Mouse (Mus musculus): Measurements from ENCODE around the gene Cers6. TPM values are rescaled to one million over a fixed set of nuclear protein-coding genes. Genes with fewer than 3 reads are reported as not detected.

Cers6 gene
- polyA plus RNA-seq, 1 experiment from 2014 or later: 55.3 TPM

DNA sequence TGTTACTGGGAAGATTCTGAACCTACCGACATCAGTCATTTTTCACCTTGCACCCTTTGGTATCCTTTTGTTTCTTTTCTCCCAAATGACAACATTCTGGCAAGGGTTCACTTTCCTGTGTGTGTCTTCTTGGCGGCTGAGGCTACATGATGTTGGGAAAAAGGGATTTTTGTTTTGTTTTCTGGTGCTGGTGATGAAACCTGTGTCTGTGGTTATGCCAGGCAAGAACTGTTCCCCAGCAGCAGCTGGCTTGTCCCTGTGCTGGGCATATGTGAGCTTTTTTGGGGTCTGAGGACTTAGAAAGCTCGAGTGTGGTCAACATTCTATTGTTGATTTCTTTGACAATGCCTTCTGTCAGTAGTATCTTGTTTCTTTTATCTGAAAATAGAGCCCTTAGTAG, 45.7 kb downstream of the Cers6 start:
- Histone ChIP-seq H3K9ac (ENCODE audit: low read depth, low read length) (no peak overlapping the region), H3K4me2 (ENCODE audit: low read length) (no peak overlapping the region), H3K4me3 (ENCODE audit: low read depth, low read length) (no peak overlapping the region), H3K4me1 (ENCODE audit: control insufficient read depth, insufficient read depth, low read length) (no peaks in the 10 kb centered on the region), H3K27ac (ENCODE audit: low read length) (no peak overlapping the region), H3K36me3 (ENCODE audit: control insufficient read depth, insufficient read depth, low read length) (no peaks in the 10 kb centered on the region), H3K9me3 (replicated peaks; ENCODE audit: control insufficient read depth, low read length, poor library complexity, severe bottlenecking) (no peaks in the 10 kb centered on the region), H3K27me3 (ENCODE audit: control insufficient read depth, insufficient read depth, low read depth, low read length) (no peaks in the 10 kb centered on the region)
- WGBS: 90% methylated on average over 3 of the region's 3 CpGs
- ATAC-seq: no peak

DNA sequence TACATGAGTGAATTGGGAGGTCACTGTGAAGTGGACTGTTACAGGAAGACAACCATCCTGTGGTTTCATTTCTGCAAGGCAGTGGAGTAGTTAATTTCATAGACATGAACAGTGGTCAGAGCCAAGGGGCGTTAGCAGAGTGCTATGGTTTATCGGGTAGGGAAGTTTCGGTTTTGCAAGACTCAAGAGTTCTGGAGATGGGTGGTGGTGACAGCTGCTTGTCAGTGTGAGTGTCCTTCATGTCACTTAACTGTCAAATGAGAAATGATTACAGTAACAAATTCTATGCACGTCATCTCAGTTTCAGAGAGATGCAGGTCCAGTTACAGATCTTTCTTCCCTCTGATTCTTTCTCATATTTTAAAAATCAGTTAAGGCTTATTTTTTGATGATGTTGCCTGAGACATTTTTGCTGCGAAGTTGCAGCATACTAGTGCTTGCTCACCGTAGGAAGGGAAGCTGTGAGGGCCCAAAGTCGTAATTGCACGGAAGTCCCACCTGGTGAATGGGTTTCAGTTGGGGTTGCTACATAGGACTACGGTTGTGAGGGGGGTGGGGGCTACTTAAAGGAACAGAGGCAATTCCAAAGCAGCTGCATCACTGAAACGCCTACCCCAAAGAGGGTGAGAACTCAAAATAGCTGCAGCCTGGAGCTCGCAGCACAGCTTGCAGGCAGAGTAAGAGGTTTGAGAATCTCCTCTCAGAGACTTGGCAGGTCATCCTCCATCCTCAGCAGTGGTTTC, 46.7 kb downstream of the Cers6 start:
- 87% methylated on average over 11 of the region's 11 CpGs for WGBS
- H3K4me1 ChIP-seq (ENCODE audit: control insufficient read depth, insufficient read depth, low read length): no peaks in the 10 kb centered on the region
- no peak overlapping the region for H3K4me3 ChIP-seq (ENCODE audit: low read depth, low read length)
- H3K4me2 ChIP-seq (ENCODE audit: low read length): no peak overlapping the region
- H3K9ac ChIP-seq (ENCODE audit: low read depth, low read length): no peak overlapping the region
- H3K36me3 ChIP-seq (ENCODE audit: control insufficient read depth, insufficient read depth, low read length): no peaks in the 10 kb centered on the region
- no peak overlapping the region for H3K27ac ChIP-seq (ENCODE audit: low read length)
- H3K27me3 ChIP-seq (ENCODE audit: control insufficient read depth, insufficient read depth, low read depth, low read length): no peaks in the 10 kb centered on the region
- ATAC-seq: no peak
- H3K9me3 ChIP-seq (replicated peaks; ENCODE audit: control insufficient read depth, low read length, poor library complexity, severe bottlenecking): no peaks in the 10 kb centered on the region

DNA sequence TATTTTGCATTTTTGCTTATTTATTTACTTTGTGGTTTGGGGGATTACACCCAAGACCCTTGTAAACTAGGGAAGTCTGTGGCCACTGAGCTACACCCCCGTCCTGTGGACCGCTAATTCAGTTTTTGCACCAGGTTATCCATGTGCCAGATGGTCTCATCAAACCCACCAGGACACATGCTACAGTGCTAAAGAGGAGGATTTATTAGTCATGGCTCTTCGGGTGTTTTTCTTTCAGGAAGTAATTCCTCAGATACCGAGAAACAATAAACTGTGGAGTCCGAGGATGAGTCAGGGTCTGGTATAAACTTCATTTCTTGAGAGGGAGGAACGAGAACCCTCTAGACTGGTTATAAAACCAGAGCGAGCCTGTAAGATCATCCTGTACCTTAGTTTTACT, 49.5 kb downstream of the Cers6 start:
- no peak overlapping the region for H3K4me2 ChIP-seq (ENCODE audit: low read length)
- no peaks in the 10 kb centered on the region for H3K9me3 ChIP-seq (replicated peaks; ENCODE audit: control insufficient read depth, low read length, poor library complexity, severe bottlenecking)
- no peak overlapping the region for H3K27ac ChIP-seq (ENCODE audit: low read length)
- no peak overlapping the region for H3K9ac ChIP-seq (ENCODE audit: low read depth, low read length)
- H3K36me3 ChIP-seq (ENCODE audit: control insufficient read depth, insufficient read depth, low read length): no peaks in the 10 kb centered on the region
- no peak overlapping the region for H3K4me3 ChIP-seq (ENCODE audit: low read depth, low read length)
- no peaks in the 10 kb centered on the region for H3K27me3 ChIP-seq (ENCODE audit: control insufficient read depth, insufficient read depth, low read depth, low read length)
- 84% methylated on average over 7 of the region's 7 CpGs for WGBS
- ATAC-seq: no peak
- H3K4me1 ChIP-seq (ENCODE audit: control insufficient read depth, insufficient read depth, low read length): no peaks in the 10 kb centered on the region

DNA sequence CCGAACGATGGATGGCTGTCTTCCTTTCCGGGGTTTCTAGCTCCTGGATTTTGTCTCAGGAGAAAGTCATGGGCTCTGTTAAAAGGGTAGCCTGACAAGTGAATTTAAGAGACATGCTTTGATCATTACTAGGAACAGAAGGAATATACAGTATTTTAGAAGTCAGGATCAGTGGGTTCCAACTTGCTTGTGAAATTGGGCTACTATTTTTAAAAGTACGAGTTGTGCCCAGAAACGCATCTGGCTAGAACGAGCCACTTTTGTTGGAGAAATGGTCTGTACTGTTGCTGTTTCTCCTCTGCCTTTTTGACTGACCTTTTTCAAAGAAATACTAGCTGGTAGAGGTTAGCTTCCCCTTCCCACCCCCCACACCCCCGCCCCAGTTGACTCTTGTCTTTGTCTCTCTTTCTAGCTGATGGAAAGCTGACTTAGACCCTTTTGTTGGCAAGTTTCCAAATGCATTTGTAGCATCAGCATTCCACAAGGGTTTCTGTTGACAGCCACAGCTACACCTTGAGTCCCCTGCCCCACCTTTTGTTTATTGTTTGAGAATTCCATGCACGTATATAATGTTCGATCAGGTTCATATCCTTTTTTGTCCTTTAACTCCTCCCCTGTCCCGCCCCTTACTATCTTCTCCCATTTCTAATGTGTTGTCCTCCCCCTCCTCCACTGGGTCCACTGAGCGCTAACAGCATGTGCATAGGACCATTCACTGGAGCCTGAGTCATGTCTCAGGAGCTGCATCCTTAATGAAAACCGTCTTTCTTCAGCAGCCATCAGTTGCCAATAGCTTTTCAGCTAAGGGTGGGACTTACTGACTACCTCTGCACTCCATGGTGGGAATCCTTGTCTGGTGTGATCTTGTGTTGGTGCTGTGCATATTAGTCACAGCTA, 50.6 kb downstream of the Cers6 start:
- ATAC-seq: no peak
- H3K27me3 ChIP-seq (ENCODE audit: control insufficient read depth, insufficient read depth, low read depth, low read length): no peaks in the 10 kb centered on the region
- no peak overlapping the region for H3K4me2 ChIP-seq (ENCODE audit: low read length)
- H3K9me3 ChIP-seq (replicated peaks; ENCODE audit: control insufficient read depth, low read length, poor library complexity, severe bottlenecking): no peaks in the 10 kb centered on the region
- H3K27ac ChIP-seq (ENCODE audit: low read length): no peak overlapping the region
- H3K36me3 ChIP-seq (ENCODE audit: control insufficient read depth, insufficient read depth, low read length): no peaks in the 10 kb centered on the region
- no peaks in the 10 kb centered on the region for H3K4me1 ChIP-seq (ENCODE audit: control insufficient read depth, insufficient read depth, low read length)
- no peak overlapping the region for H3K4me3 ChIP-seq (ENCODE audit: low read depth, low read length)
- no peak overlapping the region for H3K9ac ChIP-seq (ENCODE audit: low read depth, low read length)
- 85% methylated on average over 12 of the region's 12 CpGs for WGBS

DNA sequence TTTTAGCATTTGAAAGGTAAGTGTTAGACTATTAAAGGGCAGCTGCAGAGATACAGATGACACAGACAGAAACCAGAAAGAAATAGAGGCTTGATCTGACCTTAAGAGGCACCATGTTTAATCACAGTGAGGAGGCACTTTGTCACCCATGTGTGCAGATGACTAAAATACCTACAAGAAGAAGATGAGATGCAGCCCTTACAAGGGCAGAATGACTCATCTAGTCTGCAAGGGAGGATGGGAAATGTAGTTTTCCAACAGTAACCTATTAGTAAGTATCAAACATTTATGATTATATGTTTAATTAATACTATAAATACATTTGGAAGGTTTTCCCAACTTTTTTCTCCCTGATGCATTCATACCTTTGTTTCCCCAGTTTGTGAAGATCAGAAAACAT, 54.5 kb downstream of the Cers6 start:
- H3K9ac ChIP-seq (ENCODE audit: low read depth, low read length): no peak overlapping the region
- H3K36me3 ChIP-seq (ENCODE audit: control insufficient read depth, insufficient read depth, low read length): no peaks in the 10 kb centered on the region
- no peak overlapping the region for H3K4me3 ChIP-seq (ENCODE audit: low read depth, low read length)
- H3K9me3 ChIP-seq (replicated peaks; ENCODE audit: control insufficient read depth, low read length, poor library complexity, severe bottlenecking): no peaks in the 10 kb centered on the region
- H3K4me1 ChIP-seq (ENCODE audit: control insufficient read depth, insufficient read depth, low read length): no peaks in the 10 kb centered on the region
- no peak overlapping the region for H3K4me2 ChIP-seq (ENCODE audit: low read length)
- no peak overlapping the region for H3K27ac ChIP-seq (ENCODE audit: low read length)
- no peak for ATAC-seq
- no peaks in the 10 kb centered on the region for H3K27me3 ChIP-seq (ENCODE audit: control insufficient read depth, insufficient read depth, low read depth, low read length)

DNA sequence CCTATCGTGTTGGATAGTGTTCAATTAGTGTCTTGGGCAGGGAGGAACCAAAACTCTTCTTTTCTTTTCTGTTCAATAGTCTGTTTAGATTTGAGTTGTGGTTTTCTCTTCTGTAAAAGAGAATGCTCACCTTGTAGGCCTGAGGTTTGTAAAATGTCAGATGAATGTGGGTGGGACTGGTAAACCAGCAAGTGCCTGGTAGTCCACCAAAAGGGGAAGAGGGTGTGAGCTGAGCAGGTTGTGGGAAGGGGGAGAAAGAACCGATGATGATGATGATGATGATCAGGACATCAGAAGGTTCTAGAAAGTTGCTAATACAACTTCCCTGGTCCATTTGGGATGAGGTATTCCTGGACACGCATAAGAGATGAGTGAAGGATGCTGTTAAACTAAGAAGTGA, 55.1 kb downstream of the Cers6 start:
- Histone ChIP-seq H3K27me3 (ENCODE audit: control insufficient read depth, insufficient read depth, low read depth, low read length) (no peaks in the 10 kb centered on the region), H3K4me2 (ENCODE audit: low read length) (no peak overlapping the region), H3K36me3 (ENCODE audit: control insufficient read depth, insufficient read depth, low read length) (no peaks in the 10 kb centered on the region), H3K4me1 (ENCODE audit: control insufficient read depth, insufficient read depth, low read length) (no peaks in the 10 kb centered on the region), H3K9me3 (replicated peaks; ENCODE audit: control insufficient read depth, low read length, poor library complexity, severe bottlenecking) (no peaks in the 10 kb centered on the region), H3K4me3 (ENCODE audit: low read depth, low read length) (no peak overlapping the region), H3K27ac (ENCODE audit: low read length) (no peak overlapping the region), H3K9ac (ENCODE audit: low read depth, low read length) (no peak overlapping the region)
- 95% methylated on average over 3 of the region's 3 CpGs for WGBS
- no peak for ATAC-seq

DNA sequence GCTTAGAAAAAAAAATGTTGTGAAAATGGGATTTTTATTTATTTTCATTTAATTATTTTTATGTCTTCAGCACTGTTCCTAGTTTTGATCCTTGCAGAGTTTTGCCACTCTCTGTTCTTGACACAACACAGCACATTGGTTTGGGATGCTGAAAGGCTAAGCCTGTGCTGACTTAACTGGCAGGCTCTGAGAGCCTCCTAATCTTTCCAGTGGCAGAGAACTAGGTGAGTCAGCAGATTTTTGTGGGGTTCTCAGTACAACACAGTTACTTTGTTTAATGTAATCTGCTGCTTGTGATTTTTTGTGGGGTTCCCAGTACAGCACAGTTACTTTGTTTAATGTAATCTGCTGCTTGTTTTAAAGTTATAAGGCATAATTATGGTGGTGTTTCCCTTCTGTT, 55.8 kb downstream of the Cers6 start:
- no peaks in the 10 kb centered on the region for H3K9me3 ChIP-seq (replicated peaks; ENCODE audit: control insufficient read depth, low read length, poor library complexity, severe bottlenecking)
- H3K4me1 ChIP-seq (ENCODE audit: control insufficient read depth, insufficient read depth, low read length): no peaks in the 10 kb centered on the region
- H3K4me2 ChIP-seq (ENCODE audit: low read length): no peak overlapping the region
- H3K27ac ChIP-seq (ENCODE audit: low read length): no peak overlapping the region
- H3K36me3 ChIP-seq (ENCODE audit: control insufficient read depth, insufficient read depth, low read length): no peaks in the 10 kb centered on the region
- no peak overlapping the region for H3K4me3 ChIP-seq (ENCODE audit: low read depth, low read length)
- no peak for ATAC-seq
- H3K27me3 ChIP-seq (ENCODE audit: control insufficient read depth, insufficient read depth, low read depth, low read length): no peaks in the 10 kb centered on the region
- H3K9ac ChIP-seq (ENCODE audit: low read depth, low read length): no peak overlapping the region

DNA sequence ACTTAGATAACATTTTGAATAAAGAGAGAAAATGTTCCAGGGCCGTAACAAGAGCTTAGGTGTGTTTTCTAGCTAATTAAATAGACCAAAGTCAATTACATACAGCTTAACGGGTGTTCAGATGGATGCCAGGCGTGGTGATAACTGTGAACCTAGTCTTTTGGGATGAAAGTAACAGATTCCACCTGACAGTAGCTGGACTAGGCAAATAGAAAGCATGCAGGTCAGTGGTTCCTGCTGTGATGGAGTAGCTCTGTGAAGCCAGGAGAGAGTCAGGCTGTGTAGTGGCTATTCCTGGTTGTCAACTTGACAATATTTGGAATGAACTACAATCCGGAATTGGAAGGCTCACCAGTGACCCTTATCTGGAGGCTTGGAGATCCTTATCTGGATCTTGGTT, 56.3 kb downstream of the Cers6 start:
- Histone ChIP-seq H3K36me3 (ENCODE audit: control insufficient read depth, insufficient read depth, low read length) (no peaks in the 10 kb centered on the region), H3K27ac (ENCODE audit: low read length) (no peak overlapping the region), H3K9me3 (replicated peaks; ENCODE audit: control insufficient read depth, low read length, poor library complexity, severe bottlenecking) (no peaks in the 10 kb centered on the region), H3K27me3 (ENCODE audit: control insufficient read depth, insufficient read depth, low read depth, low read length) (no peaks in the 10 kb centered on the region), H3K4me1 (ENCODE audit: control insufficient read depth, insufficient read depth, low read length) (no peaks in the 10 kb centered on the region), H3K9ac (ENCODE audit: low read depth, low read length) (no peak overlapping the region), H3K4me2 (ENCODE audit: low read length) (no peak overlapping the region), H3K4me3 (ENCODE audit: low read depth, low read length) (no peak overlapping the region)
- WGBS: 87% methylated on average over 4 of the region's 4 CpGs
- no peak for ATAC-seq

DNA sequence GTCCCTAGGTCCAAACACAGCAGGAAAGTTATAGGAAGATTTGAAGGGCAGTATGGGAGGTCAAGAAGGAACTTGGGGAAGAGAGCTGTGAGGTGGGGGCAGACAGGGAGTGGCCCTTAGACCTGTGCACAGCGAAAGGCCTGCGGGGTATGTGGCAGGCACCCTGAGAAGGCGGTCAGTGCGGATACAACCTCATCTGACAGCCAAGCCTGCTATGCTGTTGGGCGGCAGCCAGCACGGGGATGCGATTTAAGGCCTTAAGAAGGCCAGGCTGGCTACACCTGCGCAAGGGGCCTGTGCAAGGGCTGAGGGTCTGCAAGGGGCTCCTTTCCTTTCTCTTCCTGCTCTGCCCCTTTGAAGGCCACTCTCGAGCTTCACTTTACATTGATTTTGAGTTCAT, 63.1 kb downstream of the Cers6 start:
- H3K4me2 ChIP-seq (ENCODE audit: low read length): no peak overlapping the region
- 0 out of 2 replicates have a peak, but pooled peaks cover 4% of the 10 kb centered on the region for H3K4me1 ChIP-seq (ENCODE audit: control insufficient read depth, insufficient read depth, low read length)
- no peaks in the 10 kb centered on the region for H3K36me3 ChIP-seq (ENCODE audit: control insufficient read depth, insufficient read depth, low read length)
- H3K9me3 ChIP-seq (replicated peaks; ENCODE audit: control insufficient read depth, low read length, poor library complexity, severe bottlenecking): no peaks in the 10 kb centered on the region
- no peak overlapping the region for H3K9ac ChIP-seq (ENCODE audit: low read depth, low read length)
- 88% methylated on average over 9 of the region's 9 CpGs for WGBS
- H3K27ac ChIP-seq (ENCODE audit: low read length): no peak overlapping the region
- no peaks in the 10 kb centered on the region for H3K27me3 ChIP-seq (ENCODE audit: control insufficient read depth, insufficient read depth, low read depth, low read length)
- H3K4me3 ChIP-seq (ENCODE audit: low read depth, low read length): no peak overlapping the region
- no peak for ATAC-seq
